Mouse (Mus musculus): ENCODE measurements around the gene Ncapg. TPM values are rescaled to one million over a fixed set of nuclear protein-coding genes. Genes with fewer than 3 reads are reported as not detected.

Ncapg gene
- polyA plus RNA-seq, 1 experiment from 2014 or later: 37.0 TPM

GRCm38 (mm10) chr5:45668324-45668723, 1.4 kb upstream of the Ncapg start:
- Histone ChIP-seq H3K4me2 (ENCODE audit: low read depth, low read length) (peak overlapping the region; percentile 66; the same call in 1 of the 2 replicates), H3K27ac (ENCODE audit: low read length) (no peak overlapping the region), H3K4me3 (ENCODE audit: low read length) (no peak overlapping the region), H3K27me3 (replicated peaks; ENCODE audit: control insufficient read depth, insufficient read depth, low read length) (no peaks in the 10 kb centered on the region), H3K9ac (ENCODE audit: low read depth, low read length) (no peak overlapping the region), H3K36me3 (ENCODE audit: control insufficient read depth, insufficient read depth, low read length) (no peaks in the 10 kb centered on the region), H3K9me3 (ENCODE audit: control insufficient read depth, low read length) (no peaks in the 10 kb centered on the region), H3K4me1 (ENCODE audit: control insufficient read depth, insufficient read depth, low read length) (peaks cover 6% of the 10 kb centered on the region)
- 16% methylated on average over 3 of the region's 3 CpGs for WGBS
- ATAC-seq: no peak

DNA sequence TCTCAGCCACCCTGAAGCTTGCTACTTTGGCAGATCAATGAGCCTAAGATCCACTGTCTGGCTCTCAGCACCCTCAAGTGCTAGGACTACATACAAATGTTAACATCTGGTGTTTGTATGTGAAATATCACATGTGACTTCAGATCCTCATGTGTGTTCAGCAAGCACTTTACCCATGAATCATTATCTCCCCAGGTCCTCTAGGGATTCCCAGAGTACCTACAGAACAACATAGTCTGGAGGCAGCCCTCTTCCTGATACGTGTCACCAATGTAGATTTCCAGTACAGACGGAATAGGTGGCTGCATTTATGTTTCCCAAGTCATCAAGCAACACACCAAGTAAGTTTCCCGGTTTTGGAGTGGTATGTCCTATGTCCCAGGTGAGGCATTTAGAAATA, 888 bp upstream of the Ncapg start:
- Histone ChIP-seq H3K9ac (ENCODE audit: low read depth, low read length) (peak overlapping the region; percentile 68), H3K27ac (ENCODE audit: low read length) (peak overlapping the region; percentile 81), H3K27me3 (replicated peaks; ENCODE audit: control insufficient read depth, insufficient read depth, low read length) (no peaks in the 10 kb centered on the region), H3K9me3 (ENCODE audit: control insufficient read depth, low read length) (no peaks in the 10 kb centered on the region), H3K36me3 (ENCODE audit: control insufficient read depth, insufficient read depth, low read length) (no peaks in the 10 kb centered on the region), H3K4me3 (ENCODE audit: low read length) (peak overlapping the region; percentile 79), H3K4me2 (ENCODE audit: low read depth, low read length) (peak overlapping the region; percentile 66), H3K4me1 (ENCODE audit: control insufficient read depth, insufficient read depth, low read length) (peaks cover 6% of the 10 kb centered on the region)
- under 1% methylated on average over 3 of the region's 3 CpGs for WGBS
- peak; percentile 29 for ATAC-seq

DNA sequence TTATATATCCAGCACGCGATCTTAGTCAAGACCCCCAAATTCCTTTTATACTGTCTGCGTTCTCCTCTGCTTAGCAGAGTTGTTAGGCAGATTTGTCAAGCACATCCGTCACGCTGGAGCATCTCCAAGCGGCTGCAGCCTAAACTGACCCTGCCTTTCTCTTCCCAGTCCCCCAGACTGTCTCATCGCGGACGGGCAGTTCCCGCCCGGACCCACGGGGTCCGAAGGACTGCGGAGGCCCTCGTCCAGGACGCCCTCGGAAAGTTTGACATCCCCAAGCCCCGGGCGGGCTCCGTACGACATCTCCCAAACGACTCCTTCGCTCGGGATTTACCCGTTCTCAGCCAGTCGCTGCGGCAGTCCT, 503 bp upstream of the Ncapg start:
- Histone ChIP-seq H3K4me1 (ENCODE audit: control insufficient read depth, insufficient read depth, low read length) (peaks cover 6% of the 10 kb centered on the region), H3K9me3 (ENCODE audit: control insufficient read depth, low read length) (no peaks in the 10 kb centered on the region), H3K4me3 (ENCODE audit: low read length) (peak overlapping the region; percentile 79), H3K27ac (ENCODE audit: low read length) (peak overlapping the region; percentile 81), H3K27me3 (replicated peaks; ENCODE audit: control insufficient read depth, insufficient read depth, low read length) (no peaks in the 10 kb centered on the region), H3K9ac (ENCODE audit: low read depth, low read length) (peak overlapping the region; percentile 68), H3K36me3 (ENCODE audit: control insufficient read depth, insufficient read depth, low read length) (no peaks in the 10 kb centered on the region), H3K4me2 (ENCODE audit: low read depth, low read length) (peak overlapping the region; percentile 66)
- peak; percentile 74 for ATAC-seq
- under 1% methylated on average over 27 of the region's 27 CpGs for WGBS

- Histone ChIP-seq H3K27ac (ENCODE audit: low read length) (peak overlapping the region; percentile 85), H3K9me3 (ENCODE audit: control insufficient read depth, low read length) (no peaks in the 10 kb centered on the region), H3K36me3 (ENCODE audit: control insufficient read depth, insufficient read depth, low read length) (no peaks in the 10 kb centered on the region), H3K4me3 (ENCODE audit: low read length) (peak overlapping the region; percentile 79), H3K4me2 (ENCODE audit: low read depth, low read length) (peak overlapping the region; percentile 45), H3K27me3 (replicated peaks; ENCODE audit: control insufficient read depth, insufficient read depth, low read length) (no peaks in the 10 kb centered on the region), H3K4me1 (ENCODE audit: control insufficient read depth, insufficient read depth, low read length) (peaks cover 6% of the 10 kb centered on the region), H3K9ac (ENCODE audit: low read depth, low read length) (peak overlapping the region; percentile 82)
- under 1% methylated on average over 13 of the region's 13 CpGs for WGBS
- ATAC-seq: no peak
Measured at GRCm38 (mm10) chr5:45670280-45670670, 556 bp downstream of the Ncapg start.

GRCm38 (mm10) chr5:45670894-45671494, 1.3 kb downstream of the Ncapg start:
- 46% methylated on average over 5 of the region's 5 CpGs for WGBS
- Histone ChIP-seq H3K4me2 (ENCODE audit: low read depth, low read length) (peak overlapping the region; percentile 46), H3K9ac (ENCODE audit: low read depth, low read length) (no peak overlapping the region), H3K4me1 (ENCODE audit: control insufficient read depth, insufficient read depth, low read length) (peaks cover 6% of the 10 kb centered on the region), H3K27me3 (replicated peaks; ENCODE audit: control insufficient read depth, insufficient read depth, low read length) (no peaks in the 10 kb centered on the region), H3K4me3 (ENCODE audit: low read length) (0 out of 2 replicates have a peak overlapping the region, but pooled peaks have one; percentile 21), H3K9me3 (ENCODE audit: control insufficient read depth, low read length) (no peaks in the 10 kb centered on the region), H3K27ac (ENCODE audit: low read length) (no peak overlapping the region), H3K36me3 (ENCODE audit: control insufficient read depth, insufficient read depth, low read length) (no peaks in the 10 kb centered on the region)
- no peak for ATAC-seq

DNA sequence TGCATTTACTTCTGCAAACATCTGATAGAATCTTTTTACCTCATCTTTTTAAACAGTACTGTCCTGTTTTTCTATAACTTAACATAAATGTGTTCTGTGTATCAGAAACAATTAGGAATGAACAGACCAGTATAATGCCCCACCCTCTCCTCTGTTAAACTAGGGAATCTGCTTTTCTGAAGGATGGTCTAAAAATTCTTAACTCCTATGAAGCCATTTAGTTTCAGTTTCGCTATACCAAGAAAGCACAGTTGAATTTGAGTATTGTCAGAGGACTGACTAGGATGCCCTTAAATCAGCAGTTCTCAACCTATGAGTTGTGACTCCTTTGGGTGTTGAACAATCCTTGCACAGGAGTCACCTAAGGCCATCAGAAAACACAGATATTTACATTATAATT, 5.3 kb downstream of the Ncapg start:
- Histone ChIP-seq H3K4me1 (ENCODE audit: control insufficient read depth, insufficient read depth, low read length) (0 out of 2 replicates have a peak, but pooled peaks cover 2% of the 10 kb centered on the region), H3K9me3 (ENCODE audit: control insufficient read depth, low read length) (no peaks in the 10 kb centered on the region), H3K36me3 (ENCODE audit: control insufficient read depth, insufficient read depth, low read length) (no peaks in the 10 kb centered on the region), H3K27me3 (replicated peaks; ENCODE audit: control insufficient read depth, insufficient read depth, low read length) (no peaks in the 10 kb centered on the region), H3K4me3 (ENCODE audit: low read length) (no peak overlapping the region), H3K9ac (ENCODE audit: low read depth, low read length) (no peak overlapping the region), H3K4me2 (ENCODE audit: low read depth, low read length) (no peak overlapping the region), H3K27ac (ENCODE audit: low read length) (no peak overlapping the region)
- WGBS: 90% methylated on average over 1 of the region's 1 CpGs
- no peak for ATAC-seq

GRCm38 (mm10) chr5:45677639-45678038, 7.9 kb downstream of the Ncapg start:
- ATAC-seq: no peak
- Histone ChIP-seq H3K4me3 (ENCODE audit: low read length) (no peak overlapping the region), H3K36me3 (ENCODE audit: control insufficient read depth, insufficient read depth, low read length) (no peaks in the 10 kb centered on the region), H3K9me3 (ENCODE audit: control insufficient read depth, low read length) (no peaks in the 10 kb centered on the region), H3K9ac (ENCODE audit: low read depth, low read length) (no peak overlapping the region), H3K4me2 (ENCODE audit: low read depth, low read length) (no peak overlapping the region), H3K4me1 (ENCODE audit: control insufficient read depth, insufficient read depth, low read length) (no peaks in the 10 kb centered on the region), H3K27ac (ENCODE audit: low read length) (no peak overlapping the region), H3K27me3 (replicated peaks; ENCODE audit: control insufficient read depth, insufficient read depth, low read length) (no peaks in the 10 kb centered on the region)
- 80% methylated on average over 4 of the region's 4 CpGs for WGBS

GRCm38 (mm10) chr5:45679955-45680354, 10.2 kb downstream of the Ncapg start:
- Histone ChIP-seq H3K27me3 (replicated peaks; ENCODE audit: control insufficient read depth, insufficient read depth, low read length) (no peaks in the 10 kb centered on the region), H3K4me3 (ENCODE audit: low read length) (no peak overlapping the region), H3K9ac (ENCODE audit: low read depth, low read length) (no peak overlapping the region), H3K4me1 (ENCODE audit: control insufficient read depth, insufficient read depth, low read length) (no peaks in the 10 kb centered on the region), H3K36me3 (ENCODE audit: control insufficient read depth, insufficient read depth, low read length) (no peaks in the 10 kb centered on the region), H3K9me3 (ENCODE audit: control insufficient read depth, low read length) (no peaks in the 10 kb centered on the region), H3K27ac (ENCODE audit: low read length) (no peak overlapping the region), H3K4me2 (ENCODE audit: low read depth, low read length) (no peak overlapping the region)
- ATAC-seq: no peak

- H3K36me3 ChIP-seq (ENCODE audit: control insufficient read depth, insufficient read depth, low read length): no peaks in the 10 kb centered on the region
- no peak overlapping the region for H3K27ac ChIP-seq (ENCODE audit: low read length)
- H3K9ac ChIP-seq (ENCODE audit: low read depth, low read length): no peak overlapping the region
- no peak overlapping the region for H3K4me3 ChIP-seq (ENCODE audit: low read length)
- no peak overlapping the region for H3K4me2 ChIP-seq (ENCODE audit: low read depth, low read length)
- no peaks in the 10 kb centered on the region for H3K27me3 ChIP-seq (replicated peaks; ENCODE audit: control insufficient read depth, insufficient read depth, low read length)
- H3K4me1 ChIP-seq (ENCODE audit: control insufficient read depth, insufficient read depth, low read length): no peaks in the 10 kb centered on the region
- 91% methylated on average over 1 of the region's 1 CpGs for WGBS
- no peak for ATAC-seq
- H3K9me3 ChIP-seq (ENCODE audit: control insufficient read depth, low read length): no peaks in the 10 kb centered on the region
Measured at GRCm38 (mm10) chr5:45683388-45683787, 13.7 kb downstream of the Ncapg start.

DNA sequence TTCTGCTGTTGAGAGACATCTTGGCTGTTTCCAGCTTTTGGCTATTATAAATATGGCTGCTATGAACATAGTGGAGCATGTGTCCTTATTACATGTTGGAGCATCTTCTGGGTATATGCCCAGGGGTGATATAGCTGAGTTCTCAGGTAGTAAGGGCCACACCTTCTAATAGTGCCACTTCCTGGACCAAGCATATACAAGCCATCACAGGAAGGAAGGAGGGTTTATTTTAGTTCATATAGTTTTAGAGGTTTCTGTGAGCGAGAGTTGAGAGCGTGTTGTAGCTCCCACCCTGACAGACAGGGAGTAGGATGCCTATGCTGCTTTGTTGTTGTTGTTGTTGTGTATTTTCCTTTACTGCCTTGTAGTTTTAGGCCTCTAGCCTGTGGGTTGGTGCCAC, 15.5 kb downstream of the Ncapg start:
- no peak overlapping the region for H3K9ac ChIP-seq (ENCODE audit: low read depth, low read length)
- no peaks in the 10 kb centered on the region for H3K9me3 ChIP-seq (ENCODE audit: control insufficient read depth, low read length)
- no peaks in the 10 kb centered on the region for H3K4me1 ChIP-seq (ENCODE audit: control insufficient read depth, insufficient read depth, low read length)
- no peaks in the 10 kb centered on the region for H3K36me3 ChIP-seq (ENCODE audit: control insufficient read depth, insufficient read depth, low read length)
- 91% methylated on average over 2 of the region's 2 CpGs for WGBS
- no peak for ATAC-seq
- no peak overlapping the region for H3K4me2 ChIP-seq (ENCODE audit: low read depth, low read length)
- no peaks in the 10 kb centered on the region for H3K27me3 ChIP-seq (replicated peaks; ENCODE audit: control insufficient read depth, insufficient read depth, low read length)
- H3K4me3 ChIP-seq (ENCODE audit: low read length): no peak overlapping the region
- H3K27ac ChIP-seq (ENCODE audit: low read length): no peak overlapping the region
